Mouse (Mus musculus): ENCODE results near the gene Acox3.
"Not testable (repeated sequence)": the region's sequence is repeated elsewhere in the genome, so short reads cannot be mapped to it uniquely, and the experiment has no call there.

Acox3 gene

GRCm38 (mm10) chr5:35578411-35578810, 4.4 kb upstream of the Acox3 start:
- no peak for DNase-seq

- DNase-seq = no peak
Observed at GRCm38 (mm10) chr5:35579247-35579893, 3.5 kb upstream of the Acox3 start.

GRCm38 (mm10) chr5:35580156-35580922, 2.5 kb upstream of the Acox3 start:
- no peak for DNase-seq

GRCm38 (mm10) chr5:35583221-35583783, 462 bp downstream of the Acox3 start:
- no peak for DNase-seq

- DNase-seq = not testable (repeated sequence)
Observed at GRCm38 (mm10) chr5:35584259-35584658, 1.4 kb downstream of the Acox3 start.

- no peak for DNase-seq
Observed at GRCm38 (mm10) chr5:35591497-35591896, 8.7 kb downstream of the Acox3 start.

GRCm38 (mm10) chr5:35592081-35592736, 9.4 kb downstream of the Acox3 start:
- no peak for DNase-seq

- DNase-seq = no peak
Observed at GRCm38 (mm10) chr5:35592824-35593223, 10.0 kb downstream of the Acox3 start.

- no peak for DNase-seq
Observed at GRCm38 (mm10) chr5:35593272-35593671, 10.4 kb downstream of the Acox3 start.

GRCm38 (mm10) chr5:35594768-35595167, 11.9 kb downstream of the Acox3 start:
- DNase-seq = no peak

- DNase-seq = peak; percentile 38
Observed at GRCm38 (mm10) chr5:35595706-35596105, 12.9 kb downstream of the Acox3 start.

GRCm38 (mm10) chr5:35596169-35597160, 13.6 kb downstream of the Acox3 start:
- DNase-seq = no peak

- DNase-seq = no peak
Observed at GRCm38 (mm10) chr5:35600233-35600632, 17.4 kb downstream of the Acox3 start.

GRCm38 (mm10) chr5:35601526-35601925, 18.7 kb downstream of the Acox3 start:
- DNase-seq = no peak

GRCm38 (mm10) chr5:35605355-35605754, 22.5 kb downstream of the Acox3 start:
- no peak for DNase-seq

- DNase-seq = no peak
Observed at GRCm38 (mm10) chr5:35606800-35607199, 24.0 kb downstream of the Acox3 start.

GRCm38 (mm10) chr5:35607784-35608183, 24.9 kb downstream of the Acox3 start:
- DNase-seq = peak; percentile 20

GRCm38 (mm10) chr5:35608559-35608958, 25.7 kb downstream of the Acox3 start:
- DNase-seq = no peak

GRCm38 (mm10) chr5:35609381-35609780, 26.5 kb downstream of the Acox3 start:
- DNase-seq = no peak

GRCm38 (mm10) chr5:35609971-35610370, 27.1 kb downstream of the Acox3 start:
- no peak for DNase-seq

- DNase-seq = no peak
Observed at GRCm38 (mm10) chr5:35610381-35610780, 27.5 kb downstream of the Acox3 start.

GRCm38 (mm10) chr5:35611170-35611569, 28.3 kb downstream of the Acox3 start:
- DNase-seq = no peak

Data from cerebellum, adult 11-12 months (tissue).